Mouse (Mus musculus) stomach, embryonic 14.5 days (tissue): ENCODE measurements around the gene Olfr459. TPM values are rescaled to one million over a fixed set of nuclear protein-coding genes. Genes with fewer than 3 reads are reported as not detected.

Experiments used
- polyA plus RNA-seq: library from polyadenylated mRNA; unstranded; fragments of >200 nt; fragmentation: Nextera tagmentation; extraction: Ambion mirVana; gene quantifications from 2 replicates; pipeline ENCODE4 v1.2.1, GENCODE M21; 2014

Olfr459 gene
- polyA plus RNA-seq, 1 experiment from 2014 or later, result not detected

Other genes with a start within 250 kb of the Olfr459 start
- gene Ephb6, start 169.7 kb downstream of the Olfr459 start, polyA plus RNA-seq, result 11.7 and 11.8 TPM in 2 replicates
- gene Trpv6, start 138.8 kb downstream of the Olfr459 start, polyA plus RNA-seq, result 5.7 and 6.7 TPM in 2 replicates
- not detected in 2 replicates for gene Trpv5, start 94.4 kb downstream of the Olfr459 start, polyA plus RNA-seq
- gene Llcfc1, start 90.7 kb downstream of the Olfr459 start, polyA plus RNA-seq, result 0.48 TPM in 1 of 2 replicates, not detected in the other
- 1.2 and 1.5 TPM in 2 replicates for gene Kel, start 70.8 kb downstream of the Olfr459 start, polyA plus RNA-seq
- gene Pip, start 72.4 kb upstream of the Olfr459 start, polyA plus RNA-seq, result not detected in 2 replicates
- gene Sval2, start 77.8 kb upstream of the Olfr459 start, polyA plus RNA-seq, result not detected in 2 replicates
- gene Sval1, start 176.5 kb upstream of the Olfr459 start, polyA plus RNA-seq, result not detected in 2 replicates
- gene Sval3, start 193.0 kb upstream of the Olfr459 start, polyA plus RNA-seq, result not detected in 2 replicates